Mouse (Mus musculus) hindbrain, postnatal 0 days (tissue): ENCODE results near the gene Map4k3. TPM values are rescaled to one million over a fixed set of nuclear protein-coding genes. Genes with fewer than 3 reads are reported as not detected.
A peak's percentile ranks its signal among the peaks of the same experiment; 100 is the strongest.

ENCODE experiments used
- ATAC-seq: fragments of 200-750 bp; cut with Nextera tagmentation; 2 replicates; pipeline ENCODE4 v1.8.0; 2017; ENCODE audit warnings: mild to moderate bottlenecking, moderate TSS enrichment, moderate library complexity
- DNase-seq: peaks from one replicate; pipeline ENCODE4 v3.0.0-alpha.2; 2015; ENCODE audit warnings: low spot score
- H3K27ac ChIP-seq: fragments of 300-500 bp; sonication (generic); 2 replicates; pipeline ENCODE4 v1.5.1; 2014; ENCODE audit warnings: mild to moderate bottlenecking
- H3K27me3 ChIP-seq: fragments of 300-500 bp; sonication (generic); 2 replicates; pipeline ENCODE4 v1.6.1; 2014; ENCODE audit warnings: low read length, mixed read lengths; ENCODE audit not compliant: insufficient read depth
- H3K36me3 ChIP-seq: fragments of 300-500 bp; sonication (generic); 2 replicates; pipeline ENCODE4 v1.6.1; 2014; ENCODE audit warnings: low read length, mixed read lengths; ENCODE audit not compliant: insufficient read depth
- H3K4me1 ChIP-seq: fragments of 300-500 bp; sonication (generic); 2 replicates; pipeline ENCODE4 v1.6.1; 2014; ENCODE audit warnings: antibody characterized with exemption, low read length, mixed read lengths; ENCODE audit not compliant: insufficient read depth
- H3K4me2 ChIP-seq: fragments of 300-500 bp; sonication (generic); 2 replicates; pipeline ENCODE4 v1.6.1; 2014; ENCODE audit warnings: low read depth, mild to moderate bottlenecking, low read length, moderate library complexity, mixed read lengths
- H3K4me3 ChIP-seq: fragments of 300-500 bp; sonication (generic); 2 replicates; pipeline ENCODE4 v1.5.1; 2014; ENCODE audit warnings: low read length
- H3K9ac ChIP-seq: fragments of 300-500 bp; sonication (generic); replicated peaks from 2 replicates; pipeline ENCODE4 v1.6.1; 2014; ENCODE audit warnings: mild to moderate bottlenecking, low read length, moderate library complexity, mixed read lengths
- H3K9me3 ChIP-seq: fragments of 300-500 bp; sonication (generic); 2 replicates; pipeline ENCODE4 v1.6.1; 2016; ENCODE audit warnings: low read length, mixed read lengths
- CTCF ChIP-seq: IDR thresholded peaks from 2 replicates; pipeline ENCODE4 v1.5.1; 2016; ENCODE audit warnings: antibody characterized with exemption, control low read depth, low read depth
- WGBS: fragments of 180-500 bp; shearing (Covaris S2); extraction: QIAGEN DNeasy Blood & Tissue Kit; methylation state at CpG from one replicate; pipeline ENCODE4 v1.1.7; 2014; 5-methylcytosine and 5-hydroxymethylcytosine counted together
- polyA plus RNA-seq: library from polyadenylated mRNA; unstranded; fragments of >200 nt; fragmentation: Nextera tagmentation; extraction: Ambion mirVana; gene quantifications from 2 replicates; pipeline ENCODE4 v1.2.1, GENCODE M21; 2015
- total RNA-seq: library from RNA; depleted of rRNA; stranded (reverse); fragments of >200 nt; gene quantifications from 2 replicates; pipeline ENCODE4 v1.2.3, GENCODE M21; 2014; rRNA removed

The Map4k3 gene
- total RNA-seq (46.5 and 51.0 TPM in 2 replicates), polyA plus RNA-seq (17.7 and 18.1 TPM in 2 replicates)

DNA sequence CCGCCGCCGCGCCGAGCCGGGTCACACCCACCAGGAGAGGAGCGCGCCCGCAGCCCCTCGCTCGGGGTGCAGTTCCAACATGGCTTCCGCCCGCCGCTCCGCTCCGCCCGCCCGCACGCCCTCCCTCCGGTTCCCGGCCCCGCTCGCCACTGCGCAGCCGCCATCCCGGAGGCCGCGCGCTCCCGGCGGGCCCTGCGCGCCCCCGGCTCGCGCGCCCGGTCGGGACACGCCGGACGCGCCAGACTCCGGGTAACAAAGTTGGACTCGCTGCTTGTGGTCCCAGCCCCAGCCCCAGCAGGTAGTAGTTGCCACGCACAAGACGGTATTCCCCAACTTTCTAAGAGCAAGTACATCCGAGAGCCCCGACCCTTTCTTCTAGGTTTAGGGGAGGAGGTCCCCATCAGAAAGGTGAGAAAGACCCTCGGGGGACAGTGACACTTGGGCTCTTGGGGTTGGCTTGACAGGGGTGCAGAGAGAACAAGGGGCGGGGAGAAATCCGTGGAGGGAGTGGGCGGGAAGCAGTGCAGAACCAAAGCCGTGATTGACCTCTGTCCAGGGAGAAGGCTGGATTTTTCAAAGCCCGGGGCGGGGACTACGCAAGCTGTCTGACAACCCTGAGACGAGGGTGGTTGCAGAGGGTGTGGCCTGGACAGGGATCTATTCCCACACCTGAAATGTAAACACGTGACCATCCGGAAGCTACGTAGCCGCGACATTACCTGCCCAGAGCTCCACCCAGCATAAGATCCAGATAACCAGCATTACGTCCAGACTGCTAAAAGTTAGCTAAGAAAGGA lies at the start of gene Map4k3:
Gene Map4k3, minus strand, starts transcription at position 424 of the 797 bp plus-strand sequence.
- no peak for TF ChIP-seq CTCF
- ATAC-seq, result peak; percentile 95
- Histone ChIP-seq H3K9ac (peak within 1 kb of the TSS; percentile 93), H3K36me3 (no peaks in the 10 kb centered on the region), H3K27me3 (no peaks in the 10 kb centered on the region), H3K9me3 (no peaks in the 10 kb centered on the region), H3K4me2 (peak within 1 kb of the TSS; percentile 96), H3K4me1 (peaks cover 12% of the 10 kb centered on the region), H3K27ac (peak within 1 kb of the TSS; percentile 90), H3K4me3 (peak within 1 kb of the TSS; percentile 73)
- WGBS, result 5% methylated on average over 47 of the region's 64 CpGs
- peak; percentile 91 for DNase-seq

DNA sequence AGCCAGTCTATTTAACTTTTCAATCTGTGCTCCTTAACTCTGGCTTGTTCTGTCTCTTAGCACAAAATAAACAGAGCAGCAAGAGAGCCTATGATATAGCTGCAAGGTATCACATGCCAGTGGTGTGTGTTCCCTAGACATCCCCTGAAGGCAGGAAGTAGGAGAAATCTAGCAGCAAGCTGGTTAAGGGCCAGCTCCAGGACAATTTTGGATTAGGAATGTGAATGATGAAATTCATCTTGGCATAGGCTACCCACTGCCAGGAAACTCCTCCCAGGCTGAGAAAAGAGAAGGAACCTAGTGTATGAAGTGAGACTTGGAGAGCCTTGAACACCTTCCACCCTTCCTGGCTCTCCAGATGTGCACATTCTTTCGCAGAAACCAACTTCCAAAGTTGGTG lies 49.3 kb upstream of the Map4k3 start:
- Histone ChIP-seq H3K27ac (no peak overlapping the region), H3K36me3 (no peaks in the 10 kb centered on the region), H3K4me1 (no peaks in the 10 kb centered on the region), H3K27me3 (no peaks in the 10 kb centered on the region), H3K9me3 (no peaks in the 10 kb centered on the region), H3K9ac (no peak overlapping the region), H3K4me2 (no peak overlapping the region), H3K4me3 (no peak overlapping the region)
- DNase-seq (no peak), ATAC-seq (no peak)
- WGBS, result 91% methylated on average over 1 of the region's 1 CpGs
- TF ChIP-seq CTCF, result no peak

DNA sequence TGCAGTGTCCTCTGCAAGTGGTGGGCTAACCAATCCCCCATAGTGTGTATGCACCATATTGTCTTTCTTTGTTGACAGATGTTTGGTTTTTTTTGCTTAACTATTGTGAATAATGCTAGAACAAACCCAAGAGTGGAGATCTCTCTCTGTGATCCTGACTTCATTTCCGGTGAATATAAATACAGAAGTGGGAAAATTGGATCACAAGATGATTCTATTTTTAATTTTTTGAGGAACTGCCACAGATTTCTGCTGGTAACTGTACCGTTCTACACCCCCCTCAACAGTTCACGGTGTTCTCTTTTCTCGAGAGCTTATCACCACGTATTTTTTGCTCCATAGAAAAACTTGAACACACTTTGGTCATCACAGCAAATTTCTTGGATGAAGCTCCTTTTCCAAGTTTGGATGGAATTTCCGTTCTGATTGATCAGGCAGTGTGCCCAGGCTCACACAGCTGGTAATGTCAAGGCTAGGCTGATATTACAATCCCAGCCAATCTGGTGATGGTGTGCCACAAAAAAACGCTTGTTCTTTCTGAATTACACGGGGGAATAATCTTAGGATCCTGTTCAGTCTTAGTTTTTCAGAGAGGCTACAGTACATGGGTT lies 47.0 kb upstream of the Map4k3 start:
- H3K4me2 ChIP-seq, result no peak overlapping the region
- TF ChIP-seq CTCF, result no peak
- H3K4me1 ChIP-seq, result no peaks in the 10 kb centered on the region
- WGBS, result 68% methylated on average over 8 of the region's 8 CpGs
- ATAC-seq (no peak), DNase-seq (no peak)
- H3K4me3 ChIP-seq, result no peak overlapping the region
- H3K9me3 ChIP-seq, result no peaks in the 10 kb centered on the region
- H3K27ac ChIP-seq, result no peak overlapping the region
- H3K9ac ChIP-seq, result no peak overlapping the region
- H3K27me3 ChIP-seq, result no peaks in the 10 kb centered on the region
- H3K36me3 ChIP-seq, result no peaks in the 10 kb centered on the region

DNA sequence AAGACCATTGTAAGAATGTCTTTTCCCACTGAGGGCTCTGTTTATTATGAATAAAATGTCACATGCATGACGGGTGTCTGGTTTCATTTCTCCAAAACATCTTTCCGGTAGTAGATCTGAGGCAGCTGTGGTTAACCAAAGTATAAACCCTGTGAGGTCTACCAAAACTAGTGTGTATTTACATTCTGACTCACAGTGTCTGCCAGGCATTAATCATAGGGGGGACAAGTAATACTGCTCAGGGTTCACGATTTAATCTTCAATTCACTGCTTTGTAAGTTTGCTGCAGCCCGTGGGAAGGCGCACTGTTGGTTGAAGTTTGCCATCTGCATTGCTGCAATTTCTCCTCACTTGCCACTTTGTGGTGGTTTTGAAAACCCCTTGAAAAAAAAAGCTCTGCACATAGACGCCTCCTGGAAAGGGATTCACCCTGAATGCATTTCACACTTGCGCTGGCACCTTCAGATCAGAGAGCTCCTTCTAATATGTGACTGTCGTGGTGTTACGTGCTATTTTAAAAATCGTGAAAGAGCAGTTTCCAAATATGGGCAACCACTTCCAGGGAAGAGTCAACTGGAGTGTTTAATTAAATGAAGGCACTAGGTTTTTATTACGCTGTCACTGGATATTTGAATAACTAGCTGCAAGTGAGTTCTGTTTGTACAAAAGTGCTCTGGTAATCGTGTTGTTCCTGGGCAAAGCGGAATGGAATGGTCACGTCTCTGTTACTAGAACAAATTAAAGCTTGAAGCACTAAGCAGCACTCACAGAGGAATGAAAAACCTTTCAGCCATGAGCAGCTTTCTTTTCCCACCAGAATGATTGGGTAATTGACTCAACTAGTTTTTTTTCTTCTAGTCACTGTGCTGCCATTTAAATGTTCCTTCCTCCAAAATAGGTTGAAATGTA lies 44.5 kb upstream of the Map4k3 start:
- Histone ChIP-seq H3K36me3 (no peaks in the 10 kb centered on the region), H3K4me3 (no peak overlapping the region), H3K4me2 (no peak overlapping the region), H3K9me3 (no peaks in the 10 kb centered on the region), H3K27ac (no peak overlapping the region), H3K9ac (no peak overlapping the region), H3K27me3 (no peaks in the 10 kb centered on the region), H3K4me1 (no peaks in the 10 kb centered on the region)
- ATAC-seq (no peak), DNase-seq (no peak)
- WGBS, result 61% methylated on average over 14 of the region's 14 CpGs
- TF ChIP-seq CTCF, result no peak

DNA sequence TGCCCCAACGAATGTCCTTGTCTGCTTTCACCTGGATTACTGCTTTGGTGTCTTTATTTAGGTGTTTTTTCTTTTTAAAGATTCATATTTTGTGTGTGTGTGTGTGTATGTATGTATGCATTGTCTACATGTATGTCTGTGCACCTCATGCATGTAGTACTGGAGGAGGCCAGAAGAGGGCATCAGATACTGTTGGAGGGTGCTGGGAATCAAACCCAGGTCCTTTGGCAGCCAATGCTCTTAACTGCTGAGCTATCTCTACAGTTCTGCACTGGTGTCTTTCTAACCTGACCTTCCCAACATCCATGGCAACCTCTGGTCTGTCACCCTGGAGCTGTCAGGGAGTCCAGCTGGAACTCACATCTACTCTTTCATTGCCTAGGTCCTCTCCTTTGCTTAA lies 41.8 kb upstream of the Map4k3 start:
- Histone ChIP-seq H3K27me3 (no peaks in the 10 kb centered on the region), H3K4me2 (no peak overlapping the region), H3K4me1 (no peaks in the 10 kb centered on the region), H3K4me3 (no peak overlapping the region), H3K36me3 (no peaks in the 10 kb centered on the region), H3K9ac (no peak overlapping the region), H3K9me3 (no peaks in the 10 kb centered on the region), H3K27ac (no peak overlapping the region)
- no peak for TF ChIP-seq CTCF
- ATAC-seq (no peak), DNase-seq (no peak)
- whole genome bisulfite sequencing, result 81% methylated on average over 1 of the region's 1 CpGs

DNA sequence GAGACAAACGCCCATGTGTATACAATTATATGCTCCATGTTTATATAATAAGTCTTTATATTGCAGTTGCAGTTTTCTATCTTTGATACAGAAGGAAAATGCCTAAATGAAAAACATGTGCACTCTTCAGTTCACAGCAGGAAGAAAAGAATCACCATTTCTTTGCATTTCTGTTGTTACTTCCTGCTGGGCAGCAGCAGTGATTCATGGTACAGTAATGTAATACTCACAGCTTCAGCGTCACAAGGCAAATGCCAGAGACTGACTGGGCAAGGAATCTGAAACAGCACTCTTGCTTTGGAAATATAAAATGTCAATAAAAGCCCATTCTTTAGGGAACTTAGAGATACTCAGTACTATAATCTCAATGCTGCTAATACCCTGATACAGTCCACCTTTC lies 36.9 kb upstream of the Map4k3 start:
- Histone ChIP-seq H3K4me3 (no peak overlapping the region), H3K36me3 (no peaks in the 10 kb centered on the region), H3K4me2 (no peak overlapping the region), H3K27ac (no peak overlapping the region), H3K9ac (no peak overlapping the region), H3K27me3 (no peaks in the 10 kb centered on the region), H3K4me1 (no peaks in the 10 kb centered on the region), H3K9me3 (no peaks in the 10 kb centered on the region)
- ATAC-seq (no peak), DNase-seq (no peak)
- no peak for TF ChIP-seq CTCF
- 60% methylated on average over 2 of the region's 2 CpGs for WGBS
